Mouse (Mus musculus): ENCODE measurements around the gene Pgls. TPM values are rescaled to one million over a fixed set of nuclear protein-coding genes. Genes with fewer than 3 reads are reported as not detected.

The Pgls gene
- polyA plus RNA-seq, 1 experiment from 2014 or later = 213 TPM

DNA sequence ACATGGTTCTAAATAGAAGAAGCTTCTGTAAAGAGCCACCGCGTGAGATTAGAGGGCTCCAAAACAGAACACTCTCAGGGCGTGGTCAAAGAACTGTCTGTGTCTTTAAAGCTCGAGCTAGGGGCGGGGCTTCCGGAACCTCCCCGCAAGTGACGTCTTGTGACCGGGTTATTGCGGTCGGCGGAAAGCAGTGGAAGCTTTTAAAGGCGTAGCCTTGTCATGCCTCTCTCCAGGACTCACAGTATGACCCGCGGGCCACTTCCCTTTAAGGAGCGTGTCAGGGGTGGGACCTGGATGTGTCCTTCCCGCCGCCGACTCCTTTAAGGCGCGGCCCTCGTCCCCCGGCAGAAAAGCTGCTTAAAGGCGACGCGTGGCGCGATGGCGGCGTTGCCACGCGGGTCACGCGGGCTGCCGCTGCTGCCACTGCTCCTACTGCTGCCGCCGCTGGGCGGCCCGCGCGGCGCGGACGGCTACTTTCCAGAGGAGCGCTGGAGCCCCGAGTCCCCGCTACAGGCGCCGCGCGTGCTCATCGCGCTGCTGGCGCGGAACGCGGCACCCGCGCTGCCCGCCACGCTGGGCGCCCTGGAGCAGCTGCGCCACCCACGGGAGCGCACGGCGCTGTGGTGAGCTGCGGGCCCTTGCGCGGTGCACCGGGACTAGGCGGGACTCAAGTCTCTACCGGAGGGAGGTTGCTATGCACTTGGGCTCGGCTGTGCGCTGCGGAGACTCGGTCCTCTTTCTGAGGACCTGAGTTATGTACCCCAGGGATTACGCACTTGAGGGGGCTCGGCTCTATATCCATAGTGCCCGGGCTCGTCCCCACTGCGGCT lies 19.1 kb downstream of the Pgls start, which contains the start of gene Colgalt1:
Gene Colgalt1 (plus strand): TSS at position 177 of the 830 bp plus-strand sequence.
- Histone ChIP-seq H3K4me3 (peak within 1 kb of the TSS; percentile 80), H3K9ac (peak within 1 kb of the TSS; percentile 88), H3K36me3 (peaks cover 27% of the 10 kb centered on the region), H3K27me3 (no peaks in the 10 kb centered on the region), H3K4me2 (peak within 1 kb of the TSS; percentile 74), H3K27ac (replicated peaks) (peak within 1 kb of the TSS; percentile 90), H3K4me1 (replicated peaks) (peaks cover 16% of the 10 kb centered on the region), H3K9me3 (no peaks in the 10 kb centered on the region)
- ATAC-seq (ENCODE audit: low read depth) = peak; percentile 99
- under 1% methylated on average over 82 of the region's 82 CpGs for WGBS

DNA sequence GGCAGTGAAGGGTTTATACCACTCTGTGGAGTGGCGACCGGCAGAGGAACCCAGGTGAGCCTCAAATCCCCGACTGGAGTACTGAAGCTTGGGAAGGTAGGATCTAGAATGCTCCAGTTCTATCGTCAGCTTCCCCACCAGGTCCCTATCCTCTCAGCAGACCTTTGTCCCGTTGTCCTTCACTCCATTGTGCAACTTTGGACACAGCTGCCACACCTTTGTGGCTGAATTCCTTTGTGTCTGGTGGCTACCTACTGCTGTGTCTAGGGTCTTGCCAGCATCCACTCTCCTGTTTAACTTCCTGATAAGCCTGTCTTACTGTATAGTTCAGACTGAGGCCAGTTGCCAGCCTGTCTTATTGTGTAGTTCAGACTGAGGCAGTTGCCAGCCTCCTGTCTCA lies 20.2 kb downstream of the Pgls start:
- Histone ChIP-seq H3K9ac (peak overlapping the region; percentile 88), H3K4me3 (peak overlapping the region; percentile 80), H3K36me3 (peaks cover 39% of the 10 kb centered on the region), H3K27ac (replicated peaks) (no peak overlapping the region), H3K4me2 (peak overlapping the region; percentile 74), H3K4me1 (replicated peaks) (peaks cover 16% of the 10 kb centered on the region), H3K9me3 (no peaks in the 10 kb centered on the region), H3K27me3 (no peaks in the 10 kb centered on the region)
- WGBS = 36% methylated on average over 5 of the region's 5 CpGs
- no peak for ATAC-seq (ENCODE audit: low read depth)

DNA sequence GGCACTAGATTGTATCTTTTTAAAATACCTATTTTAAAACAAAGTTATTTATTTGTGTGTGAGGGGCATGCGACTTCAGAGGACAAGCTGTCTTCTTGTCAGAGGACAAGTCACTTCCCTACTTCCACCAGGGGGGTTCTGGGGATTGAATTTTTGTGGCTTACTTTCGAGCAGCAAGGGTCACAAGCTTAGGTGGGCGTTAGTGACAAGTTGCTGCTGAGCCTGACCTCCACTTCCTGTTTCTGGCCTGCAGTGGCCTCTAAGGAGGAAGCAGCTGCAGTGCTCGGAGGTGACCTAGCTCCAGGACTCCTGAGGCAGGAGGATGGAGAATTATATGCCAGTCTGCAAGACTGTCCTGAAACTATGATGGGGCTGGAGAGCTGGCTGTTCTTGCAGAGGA lies 21.4 kb downstream of the Pgls start:
- Histone ChIP-seq H3K27ac (replicated peaks) (no peak overlapping the region), H3K9me3 (no peaks in the 10 kb centered on the region), H3K9ac (0 out of 2 replicates have a peak overlapping the region, but pooled peaks have one; percentile 13), H3K4me2 (no peak overlapping the region), H3K4me3 (no peak overlapping the region), H3K4me1 (replicated peaks) (peaks cover 16% of the 10 kb centered on the region), H3K27me3 (no peaks in the 10 kb centered on the region), H3K36me3 (peaks cover 51% of the 10 kb centered on the region)
- ATAC-seq (ENCODE audit: low read depth) = no peak
- WGBS = 74% methylated on average over 4 of the region's 4 CpGs

DNA sequence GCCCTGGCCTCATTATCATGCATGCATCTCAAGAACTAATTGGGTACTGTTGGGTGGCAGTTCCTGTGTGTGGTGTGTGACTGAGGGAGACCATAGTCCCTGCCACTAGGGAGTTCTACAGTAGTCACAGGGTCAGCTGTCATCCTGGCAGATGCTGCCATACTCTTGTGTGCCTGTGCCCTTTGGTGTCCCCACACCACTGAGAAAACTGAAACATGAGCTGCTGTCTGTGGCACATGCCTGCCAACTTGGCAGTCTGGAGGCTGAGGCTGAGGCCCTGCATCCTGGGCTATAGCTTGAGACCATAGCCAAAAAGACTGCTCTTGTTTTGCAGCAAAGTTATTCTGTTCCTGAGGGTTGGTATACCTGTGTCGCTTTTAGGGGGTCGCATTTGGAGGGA lies 27.8 kb downstream of the Pgls start:
- ATAC-seq (ENCODE audit: low read depth) = no peak
- no peaks in the 10 kb centered on the region for H3K9me3 ChIP-seq
- H3K4me2 ChIP-seq = no peak overlapping the region
- H3K36me3 ChIP-seq = peaks cover 99% of the 10 kb centered on the region
- no peaks in the 10 kb centered on the region for H3K27me3 ChIP-seq
- 98% methylated on average over 2 of the region's 2 CpGs for WGBS
- no peak overlapping the region for H3K4me3 ChIP-seq
- no peak overlapping the region for H3K27ac ChIP-seq (replicated peaks)
- no peaks in the 10 kb centered on the region for H3K4me1 ChIP-seq (replicated peaks)
- no peak overlapping the region for H3K9ac ChIP-seq

DNA sequence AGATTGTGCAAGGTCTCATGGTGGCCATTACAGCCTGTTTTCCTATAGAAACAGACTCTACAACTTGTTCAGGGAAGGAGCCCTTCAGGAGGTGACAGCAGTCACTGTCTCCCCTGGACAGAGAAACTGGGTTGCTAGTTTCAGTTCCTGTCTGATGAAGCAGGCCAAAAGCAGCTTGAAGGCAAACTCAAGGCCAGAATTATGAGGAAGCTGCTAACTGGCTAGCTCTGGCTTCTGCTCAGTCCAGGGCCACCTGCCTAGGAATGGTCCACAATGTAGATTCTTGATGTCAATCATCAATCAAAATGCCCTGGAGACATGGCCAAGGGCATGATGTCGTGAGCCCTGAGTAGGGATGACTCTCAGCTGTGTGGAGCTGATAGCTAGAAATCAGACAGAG lies 33.1 kb downstream of the Pgls start:
- 56% methylated on average over 1 of the region's 1 CpGs for WGBS
- peaks cover 58% of the 10 kb centered on the region for H3K36me3 ChIP-seq
- no peak for ATAC-seq (ENCODE audit: low read depth)

DNA sequence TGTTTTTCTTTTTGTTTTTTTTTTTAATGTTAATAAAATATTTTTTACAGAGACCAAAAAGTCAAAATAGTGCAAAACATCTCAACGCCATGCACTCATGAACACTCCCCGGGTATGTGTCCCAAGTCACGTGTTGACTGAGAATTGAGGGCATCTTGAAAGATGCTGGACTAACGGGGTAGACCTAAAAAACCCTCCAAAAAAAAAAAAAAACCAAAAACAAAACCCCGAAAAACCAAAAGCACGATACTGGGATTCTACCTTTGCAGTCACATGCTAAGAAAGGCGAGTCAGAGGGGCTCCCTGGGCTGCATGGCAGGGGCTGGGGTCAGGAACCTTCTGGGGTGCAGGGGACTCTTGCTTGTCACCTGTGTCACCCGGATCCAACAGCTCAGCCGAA lies 34.8 kb downstream of the Pgls start:
- 86% methylated on average over 9 of the region's 9 CpGs for WGBS
- H3K27ac ChIP-seq (replicated peaks) = no peak overlapping the region
- H3K27me3 ChIP-seq = peaks cover 19% of the 10 kb centered on the region
- no peak overlapping the region for H3K9ac ChIP-seq
- H3K4me1 ChIP-seq (replicated peaks) = peaks cover 29% of the 10 kb centered on the region
- ATAC-seq (ENCODE audit: low read depth) = no peak
- peaks cover 41% of the 10 kb centered on the region for H3K36me3 ChIP-seq
- H3K4me2 ChIP-seq = no peak overlapping the region
- H3K4me3 ChIP-seq = no peak overlapping the region
- H3K9me3 ChIP-seq = no peaks in the 10 kb centered on the region

More for the DNA sequence above, 33.1 kb downstream of the Pgls start:
- H3K4me3 ChIP-seq = no peak overlapping the region
- H3K4me1 ChIP-seq (replicated peaks) = peaks cover 26% of the 10 kb centered on the region
- no peak overlapping the region for H3K4me2 ChIP-seq
- H3K27ac ChIP-seq (replicated peaks) = no peak overlapping the region
- H3K27me3 ChIP-seq = peaks cover 3% of the 10 kb centered on the region
- no peaks in the 10 kb centered on the region for H3K9me3 ChIP-seq
- no peak overlapping the region for H3K9ac ChIP-seq

DNA sequence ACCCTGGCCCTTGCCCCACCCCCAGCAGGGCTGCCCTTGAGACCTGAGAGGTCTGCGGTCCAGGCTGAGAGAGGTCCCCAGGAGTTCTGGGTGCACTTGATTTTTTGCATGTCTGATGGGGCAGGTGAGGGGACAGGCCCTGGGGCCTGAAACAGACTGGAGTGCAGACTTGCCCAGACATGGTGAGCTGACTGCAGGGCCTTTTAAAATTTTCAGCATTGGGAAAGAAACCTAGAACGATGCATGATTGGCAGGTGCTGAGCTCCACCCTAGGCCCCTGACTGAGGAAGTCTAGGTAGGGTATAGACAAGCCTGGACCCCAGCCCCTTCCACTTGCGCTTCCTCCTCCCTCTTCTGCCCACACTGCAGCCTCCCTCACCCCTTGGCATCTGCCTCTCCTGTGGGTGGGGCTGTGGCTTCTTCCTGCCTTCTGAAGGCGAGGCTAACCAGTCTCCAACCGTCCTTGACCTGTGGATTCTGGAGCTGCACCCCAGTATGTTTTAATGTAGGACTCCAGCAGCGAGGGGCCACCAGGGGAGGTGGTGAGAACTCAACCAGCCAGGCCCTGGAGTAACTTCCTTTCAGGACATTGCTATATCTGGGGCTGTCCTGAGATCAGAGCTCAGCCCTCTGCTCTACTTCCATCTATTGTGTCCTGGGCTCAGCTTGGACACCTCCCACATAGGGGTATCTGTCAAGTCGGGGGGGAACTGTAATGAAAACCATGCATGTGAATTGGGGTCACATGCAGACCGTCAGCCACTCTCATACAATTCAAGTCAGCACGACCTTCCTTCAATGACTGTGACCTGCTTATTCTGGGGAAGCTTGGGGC lies 35.5 kb downstream of the Pgls start:
- ATAC-seq (ENCODE audit: low read depth) = no peak
- H3K27ac ChIP-seq (replicated peaks) = peak overlapping the region; percentile 49
- H3K4me1 ChIP-seq (replicated peaks) = peaks cover 29% of the 10 kb centered on the region
- H3K36me3 ChIP-seq = peaks cover 40% of the 10 kb centered on the region
- H3K4me3 ChIP-seq = no peak overlapping the region
- 0 out of 2 replicates have a peak overlapping the region, but pooled peaks have one; percentile 17 for H3K9ac ChIP-seq
- 0 out of 2 replicates have a peak, but pooled peaks cover 1% of the 10 kb centered on the region for H3K9me3 ChIP-seq
- H3K27me3 ChIP-seq = peaks cover 27% of the 10 kb centered on the region
- no peak overlapping the region for H3K4me2 ChIP-seq
- 60% methylated on average over 9 of the region's 9 CpGs for WGBS

DNA sequence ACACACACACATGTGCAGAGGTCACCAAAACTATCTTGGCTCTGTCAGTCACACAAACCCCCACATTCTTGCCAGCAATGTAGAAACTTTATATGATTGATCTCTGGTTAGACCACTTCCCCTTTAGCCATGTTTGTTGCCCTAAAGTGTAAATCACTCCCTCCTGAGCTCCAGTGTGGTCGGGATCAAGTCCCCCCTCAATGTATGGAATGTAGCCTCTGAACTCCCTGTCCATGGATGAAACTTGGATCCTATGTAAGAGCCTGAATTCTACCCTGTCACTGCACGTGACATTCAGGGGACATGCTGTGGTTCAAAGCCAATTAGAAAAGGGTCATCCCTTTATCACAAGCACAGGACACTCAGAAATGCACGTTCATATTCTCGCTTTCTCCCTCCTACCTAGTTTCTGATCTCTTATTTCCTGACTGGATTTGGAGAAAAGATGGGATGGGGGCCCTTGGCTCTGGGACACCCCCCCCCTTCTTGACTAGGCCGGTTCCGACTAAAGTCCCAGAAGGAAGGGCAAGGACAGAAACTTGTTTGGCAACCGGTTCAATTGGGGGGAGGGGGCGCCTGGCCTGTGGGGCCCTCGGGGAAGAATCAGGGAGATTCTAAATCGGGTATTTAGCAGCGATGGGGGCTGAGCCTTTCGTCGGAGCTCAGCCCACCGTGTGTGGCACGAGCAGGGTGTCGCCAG lies 36.6 kb downstream of the Pgls start:
- H3K4me1 ChIP-seq (replicated peaks) = peaks cover 29% of the 10 kb centered on the region
- H3K4me3 ChIP-seq = peak overlapping the region; percentile 47
- 9% methylated on average over 16 of the region's 16 CpGs for WGBS
- H3K4me2 ChIP-seq = peak overlapping the region; percentile 90
- H3K27ac ChIP-seq (replicated peaks) = peak overlapping the region; percentile 80
- H3K9ac ChIP-seq = peak overlapping the region; percentile 78
- H3K9me3 ChIP-seq = 0 out of 2 replicates have a peak, but pooled peaks cover 9% of the 10 kb centered on the region
- no peak for ATAC-seq (ENCODE audit: low read depth)
- peaks cover 35% of the 10 kb centered on the region for H3K27me3 ChIP-seq
- H3K36me3 ChIP-seq = peaks cover 37% of the 10 kb centered on the region

DNA sequence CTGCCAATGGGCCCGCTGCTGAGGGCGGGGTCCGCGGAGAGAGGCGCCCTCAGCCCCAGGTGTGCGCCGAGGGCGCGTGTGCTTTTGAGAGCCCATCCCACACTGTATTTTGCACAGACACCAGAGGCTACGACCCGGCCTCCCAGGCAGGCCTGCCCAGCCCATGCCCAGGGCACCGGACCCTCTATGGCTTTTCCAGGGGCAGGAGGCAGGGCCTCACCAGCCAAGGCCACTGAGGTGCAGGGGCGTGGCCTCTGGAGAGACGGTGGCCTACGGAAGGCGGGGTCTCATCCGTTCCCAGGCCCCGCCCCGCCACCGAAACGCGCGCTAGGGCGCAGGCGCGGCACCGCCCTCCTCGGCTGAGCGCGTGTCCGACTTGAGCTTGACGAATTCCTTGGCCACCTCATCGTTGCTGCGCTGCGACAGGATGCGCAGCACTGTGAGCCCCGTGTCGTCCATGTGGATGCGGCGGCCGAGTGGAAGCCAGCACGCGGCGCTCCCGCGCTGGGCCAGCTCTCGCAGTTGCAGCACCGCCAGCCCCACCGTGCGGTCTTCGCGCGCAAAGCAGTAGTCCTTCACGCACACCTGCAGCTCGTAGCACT lies 37.2 kb downstream of the Pgls start:
- H3K4me1 ChIP-seq (replicated peaks) = peaks cover 30% of the 10 kb centered on the region
- H3K9ac ChIP-seq = peak overlapping the region; percentile 78
- H3K9me3 ChIP-seq = 0 out of 2 replicates have a peak, but pooled peaks cover 9% of the 10 kb centered on the region
- H3K27me3 ChIP-seq = peaks cover 42% of the 10 kb centered on the region
- H3K36me3 ChIP-seq = peaks cover 31% of the 10 kb centered on the region
- peak overlapping the region; percentile 90 for H3K4me2 ChIP-seq
- H3K27ac ChIP-seq (replicated peaks) = peak overlapping the region; percentile 80
- ATAC-seq (ENCODE audit: low read depth) = peak; percentile 88
- WGBS = 0% methylated on average over 55 of the region's 55 CpGs
- H3K4me3 ChIP-seq = peak overlapping the region; percentile 47

DNA sequence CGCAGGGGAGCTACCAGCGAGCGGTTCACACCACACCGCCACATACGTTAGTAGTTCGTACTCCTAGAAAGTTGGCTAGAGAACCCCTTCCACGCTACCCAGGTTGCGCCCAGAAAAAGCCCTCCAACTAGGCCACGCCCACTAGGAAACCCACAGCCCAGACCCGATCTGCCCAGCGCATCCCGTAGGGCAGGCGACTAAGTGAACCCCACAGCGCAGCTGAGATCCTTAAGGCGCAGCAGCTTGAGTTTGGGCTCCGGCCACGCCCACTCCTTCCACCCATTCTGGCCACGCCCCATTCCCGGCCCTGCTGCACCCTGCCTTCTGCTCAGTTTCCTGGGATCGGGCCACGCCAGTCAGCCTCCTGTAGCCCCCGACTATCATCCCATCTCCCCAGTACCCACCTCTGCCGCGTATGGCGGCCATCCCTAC lies 37.8 kb downstream of the Pgls start:
- Histone ChIP-seq H3K9ac (peak overlapping the region; percentile 78), H3K27ac (replicated peaks) (peak overlapping the region; percentile 80; the same call in 1 of the 2 replicates), H3K4me2 (peak overlapping the region; percentile 90), H3K4me3 (peak overlapping the region; percentile 47), H3K4me1 (replicated peaks) (peaks cover 36% of the 10 kb centered on the region), H3K27me3 (peaks cover 48% of the 10 kb centered on the region), H3K36me3 (peaks cover 31% of the 10 kb centered on the region), H3K9me3 (0 out of 2 replicates have a peak, but pooled peaks cover 9% of the 10 kb centered on the region)
- WGBS = 4% methylated on average over 25 of the region's 25 CpGs
- peak; percentile 41; the same call in 1 of the 2 replicates for ATAC-seq (ENCODE audit: low read depth)

DNA sequence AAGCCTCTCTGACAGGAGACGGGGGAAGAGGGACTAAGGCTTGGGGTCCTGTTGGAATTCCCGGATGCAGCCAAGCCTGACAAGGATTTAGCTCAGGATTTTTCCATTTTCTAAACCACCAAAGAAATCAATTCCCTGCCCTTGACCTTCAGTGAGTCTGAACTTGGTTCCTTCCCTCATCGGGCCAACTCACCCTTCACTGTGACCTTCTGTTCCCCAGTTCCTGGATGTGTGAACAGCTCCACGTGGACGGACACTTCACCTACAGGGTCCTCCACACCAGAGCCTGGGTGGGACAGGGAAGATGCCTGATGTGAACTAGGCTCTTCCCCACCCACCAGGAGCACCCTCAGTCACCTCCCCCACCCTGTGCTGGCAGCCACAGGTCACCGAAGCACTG lies 38.8 kb downstream of the Pgls start:
- Histone ChIP-seq H3K4me1 (replicated peaks) (peaks cover 36% of the 10 kb centered on the region), H3K9me3 (0 out of 2 replicates have a peak, but pooled peaks cover 9% of the 10 kb centered on the region), H3K9ac (no peak overlapping the region), H3K36me3 (peaks cover 29% of the 10 kb centered on the region), H3K4me2 (no peak overlapping the region), H3K27me3 (peaks cover 57% of the 10 kb centered on the region), H3K27ac (replicated peaks) (no peak overlapping the region), H3K4me3 (no peak overlapping the region)
- ATAC-seq (ENCODE audit: low read depth) = no peak
- 84% methylated on average over 6 of the region's 6 CpGs for WGBS
